Mouse (Mus musculus): Measurements from ENCODE around the gene Zfp184.

DNA sequence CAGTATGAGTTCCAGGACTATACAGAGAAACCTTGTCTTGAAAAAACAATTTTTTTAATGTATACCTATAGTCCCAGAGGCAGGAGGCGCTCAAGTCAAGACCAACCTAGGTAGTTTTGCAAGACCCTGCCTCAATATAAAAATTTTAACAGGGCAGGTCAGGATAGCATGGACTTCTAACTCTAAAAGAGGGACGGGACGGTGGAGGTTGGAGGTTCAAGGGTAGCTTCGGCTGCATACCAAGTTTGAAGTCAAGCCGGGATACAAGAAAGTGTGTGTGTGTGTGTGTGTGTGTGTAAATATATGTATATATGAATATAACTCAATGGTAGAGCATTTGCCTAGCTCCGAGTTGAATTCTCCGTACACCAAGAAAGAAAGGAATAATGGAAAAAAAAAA, 38.6 kb upstream of the Zfp184 start:
- no peak for TF ChIP-seq CTCF (IDR thresholded peaks at IDR 0.05)
- TF ChIP-seq POLR2A (IDR thresholded peaks at IDR 0.05; ENCODE audit: insufficient read depth, low read depth, low read length), result no peak

Data from heart, adult 2 months (tissue).